Mouse (Mus musculus): ENCODE data around the gene Cemip2.
A peak's percentile ranks its signal among the peaks of the same experiment; 100 is the strongest.

Gene Cemip2

DNA sequence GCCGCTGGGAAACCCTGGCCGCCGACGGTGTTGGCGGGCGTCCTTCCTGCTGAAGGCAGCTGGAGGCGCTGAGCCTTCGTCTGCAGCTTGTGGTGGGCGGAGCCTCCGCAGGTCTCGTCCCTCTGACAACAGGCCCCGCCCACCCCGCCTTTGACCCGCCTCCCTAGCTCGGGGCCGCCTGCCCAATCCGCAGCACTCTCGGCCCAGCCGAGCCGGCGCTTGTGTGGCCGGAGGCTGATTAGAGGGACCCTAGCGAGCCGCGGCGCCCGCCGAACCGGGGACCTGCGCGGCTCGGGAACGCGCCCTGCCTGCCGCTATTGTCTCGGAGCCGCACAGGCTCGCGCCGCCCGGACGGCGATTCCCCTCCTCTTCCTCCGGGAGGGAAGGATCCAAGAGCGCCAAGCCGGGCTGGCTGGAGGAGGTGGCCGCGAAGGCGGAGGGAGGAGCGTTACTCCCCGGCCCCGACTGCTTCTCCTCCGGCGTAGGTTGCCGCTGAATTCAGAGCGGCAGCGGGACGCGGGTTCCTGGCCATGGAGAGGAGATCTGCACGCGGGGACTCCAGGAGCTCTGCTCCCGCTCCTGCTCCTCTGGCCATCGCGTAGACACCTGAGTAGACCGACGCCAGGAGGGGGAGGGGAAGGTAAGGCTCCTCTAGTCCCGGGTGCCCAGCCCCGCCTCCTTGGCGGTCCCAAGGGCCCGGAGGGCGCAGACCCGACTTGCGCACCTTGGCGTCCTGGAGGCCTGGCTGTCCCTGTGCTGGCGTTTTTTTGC, at the start of gene Cemip2:
Gene Cemip2 (plus strand): TSS at position 196 of the 771 bp plus-strand sequence.
- peak; percentile 97 for DNase-seq

- DNase-seq = no peak
These were observed 49.8 kb upstream of the Cemip2 start for GRCm38 (mm10) chr19:21728342-21728741.

GRCm38 (mm10) chr19:21731887-21732286, 46.3 kb upstream of the Cemip2 start:
- DNase-seq = no peak

DNA sequence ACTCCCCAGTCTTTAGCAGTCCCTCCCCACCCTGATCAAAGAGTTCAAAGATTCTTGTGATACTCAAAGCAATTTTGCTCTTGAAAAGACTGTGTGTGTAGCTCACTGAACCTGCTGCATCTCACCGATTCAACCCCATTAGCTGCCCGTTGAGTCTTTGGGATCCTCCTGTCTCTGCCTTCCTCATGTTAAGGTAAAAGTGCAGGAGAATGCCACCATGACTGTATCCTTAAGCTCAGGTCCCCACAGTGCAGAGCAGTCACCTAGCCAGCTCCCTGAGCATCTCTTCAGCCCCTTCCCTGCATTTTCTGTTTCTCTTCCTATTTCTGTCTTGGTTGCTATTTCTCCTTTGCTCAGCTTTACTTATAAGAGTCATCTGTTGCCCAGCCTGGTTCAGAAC, 45.0 kb upstream of the Cemip2 start:
- no peak for DNase-seq

DNA sequence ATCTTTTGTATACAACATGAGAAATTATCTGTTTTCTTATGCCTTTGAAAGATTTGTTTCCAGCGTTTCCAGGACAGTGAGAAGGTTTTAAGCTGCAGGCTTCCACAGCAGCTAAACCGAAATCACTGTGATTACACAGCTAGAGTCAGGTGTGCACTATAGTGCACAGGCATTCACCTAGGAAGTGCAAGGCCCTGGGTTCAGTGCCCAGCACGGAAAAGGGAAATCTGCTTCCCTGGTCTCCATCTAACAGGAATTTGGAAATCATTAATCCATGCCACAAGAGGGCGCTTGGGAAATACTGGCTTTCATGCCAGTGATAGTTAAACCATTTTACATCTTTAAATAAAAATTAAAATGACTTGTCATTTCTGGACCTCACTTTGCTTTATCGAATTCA, 44.0 kb upstream of the Cemip2 start:
- peak; percentile 54 for DNase-seq

DNA sequence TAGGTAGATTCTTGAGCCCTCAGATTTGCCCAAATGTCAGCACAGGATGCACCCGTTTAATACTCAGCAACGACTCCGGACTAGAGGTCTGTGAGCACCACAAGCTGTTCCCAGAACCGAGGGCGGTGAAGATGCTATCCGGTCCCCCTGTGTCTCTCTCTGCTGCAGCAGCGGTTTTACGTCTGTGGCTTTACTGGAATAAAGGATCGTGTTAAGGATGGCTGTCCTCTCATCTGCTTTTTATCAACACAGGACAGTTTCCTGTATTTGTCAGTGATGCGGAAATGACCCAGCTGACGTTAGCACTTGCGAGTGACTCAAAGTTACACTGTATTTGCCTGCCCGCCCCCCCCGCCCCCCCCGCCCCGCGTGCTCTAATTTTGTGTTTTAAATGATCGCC, 40.7 kb upstream of the Cemip2 start:
- DNase-seq = peak; percentile 47

DNA sequence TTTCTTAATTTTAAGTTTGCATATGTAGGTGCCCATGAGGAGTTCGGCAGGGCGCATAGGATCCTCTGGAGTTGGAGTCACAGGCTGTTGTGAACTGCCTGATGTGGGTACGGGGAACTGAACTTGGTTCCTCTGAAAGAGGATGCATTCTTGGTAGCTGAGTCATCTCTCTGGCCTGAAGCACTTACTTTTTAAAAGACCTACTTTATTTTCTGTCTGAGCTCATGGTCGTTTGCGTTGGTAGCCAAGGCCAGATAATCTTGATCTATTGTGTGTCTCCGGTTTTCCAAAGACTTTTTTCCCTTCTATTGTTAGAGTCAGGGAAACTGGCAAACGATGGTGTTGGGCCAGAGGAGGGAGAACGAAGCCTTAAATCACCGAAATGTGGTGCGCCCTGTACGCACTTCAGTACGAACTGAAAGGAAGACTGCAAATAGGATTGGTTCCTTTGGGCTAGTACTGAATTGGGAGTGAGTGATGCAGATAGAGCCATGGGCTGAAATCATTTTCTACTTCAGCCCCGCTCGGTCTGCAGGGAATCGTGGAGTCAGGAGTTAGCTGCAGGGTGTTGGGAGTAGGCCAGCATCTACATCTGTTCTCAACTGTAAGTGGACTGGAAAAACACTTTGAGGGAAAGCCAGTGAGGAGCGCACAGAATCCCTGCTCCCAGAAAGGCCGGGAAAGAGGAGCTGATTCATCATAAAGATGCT, 40.1 kb upstream of the Cemip2 start:
- DNase-seq = peak; percentile 58

DNA sequence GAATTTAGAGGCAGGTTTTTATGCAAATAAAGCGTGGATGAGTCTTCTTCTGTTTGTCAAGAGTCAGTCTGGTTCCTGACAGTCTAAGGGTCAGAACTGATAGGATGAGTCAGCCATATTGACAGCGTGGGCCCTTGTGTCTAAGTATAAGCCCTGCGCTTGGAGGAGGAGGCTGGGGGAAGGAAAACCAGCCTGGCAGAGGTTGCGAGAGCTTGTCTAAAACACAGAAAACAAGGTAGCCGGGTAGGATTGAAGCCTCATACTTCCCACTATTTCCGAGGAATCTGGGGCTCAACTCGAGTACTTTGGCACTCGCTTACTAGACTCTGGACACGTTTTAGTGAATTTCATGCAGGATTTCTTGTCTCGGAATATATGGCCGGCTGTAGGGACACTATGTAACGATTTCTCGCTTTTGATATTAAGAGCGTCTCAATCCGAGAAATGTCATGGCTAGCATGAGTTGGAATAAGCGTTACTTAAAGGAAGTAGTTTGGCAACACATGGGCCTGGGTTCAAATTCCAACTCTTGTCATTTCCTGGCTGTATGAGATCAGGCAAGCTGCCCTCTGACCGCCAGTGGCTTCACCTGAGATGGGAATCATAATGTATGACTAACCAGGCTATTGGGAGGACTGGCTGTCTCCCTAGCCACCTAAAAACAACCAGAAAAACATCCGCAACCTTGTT, 39.4 kb upstream of the Cemip2 start:
- peak; percentile 5 for DNase-seq

- DNase-seq = no peak
These were observed 36.0 kb upstream of the Cemip2 start for GRCm38 (mm10) chr19:21742138-21742537.

DNA sequence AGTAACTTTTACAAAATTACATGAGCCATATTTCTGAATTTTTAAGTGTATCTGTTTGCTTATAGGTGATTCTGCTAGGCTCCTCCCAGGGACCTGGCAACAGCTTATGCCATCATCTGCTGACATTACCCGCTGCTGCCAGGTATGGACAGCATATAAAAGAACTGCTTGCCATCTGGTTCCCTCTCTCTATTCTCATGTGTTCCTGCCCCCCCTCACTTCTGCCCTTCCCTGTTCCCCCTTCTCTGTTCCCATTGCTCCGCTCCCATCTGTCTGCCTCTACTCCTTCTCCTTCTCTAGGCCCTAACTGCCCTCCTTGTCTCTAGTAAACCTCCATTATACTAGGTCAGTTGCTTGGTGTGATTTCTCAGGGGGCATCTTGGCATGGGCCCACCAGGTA, 32.6 kb upstream of the Cemip2 start:
- DNase-seq = no peak

DNA sequence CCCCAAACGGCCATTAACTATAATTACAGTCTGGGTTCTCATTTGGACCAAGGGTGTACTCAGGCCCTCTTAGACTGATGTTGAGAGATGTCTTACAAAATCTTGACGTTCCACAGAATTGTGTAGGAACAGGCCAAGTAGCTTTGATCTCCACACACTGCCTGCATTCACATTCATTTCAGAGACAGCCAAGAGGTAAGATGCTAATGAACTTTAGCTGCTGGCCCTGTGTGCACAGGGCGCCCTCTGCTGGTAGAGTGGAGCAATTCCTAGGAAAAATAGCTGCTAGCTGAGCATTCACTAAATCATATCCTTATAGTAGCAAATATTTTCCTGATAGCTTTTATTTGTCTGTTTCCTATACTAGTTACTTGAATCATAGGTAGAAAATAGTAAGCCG, 30.8 kb upstream of the Cemip2 start:
- DNase-seq = peak; percentile 67

DNA sequence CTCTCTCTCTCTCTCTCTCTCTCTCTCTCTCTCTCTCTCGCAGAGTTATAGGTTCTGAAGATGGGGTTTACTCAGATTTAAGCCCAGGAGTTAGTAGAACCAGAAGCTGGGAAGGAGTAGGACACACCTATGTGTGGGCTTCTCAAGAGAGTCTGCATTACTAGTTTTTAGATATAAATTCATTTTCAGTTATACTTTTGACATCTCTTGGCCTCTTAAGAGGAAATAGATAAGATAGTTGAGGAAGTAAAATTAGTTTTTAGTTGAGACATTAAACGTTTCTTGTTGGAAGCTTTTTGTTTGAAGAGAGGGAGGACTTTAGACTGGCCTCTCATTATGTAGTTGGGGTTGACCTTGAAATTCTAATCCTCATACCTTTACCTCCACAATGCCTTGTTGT, 28.0 kb upstream of the Cemip2 start:
- DNase-seq = no peak

DNA sequence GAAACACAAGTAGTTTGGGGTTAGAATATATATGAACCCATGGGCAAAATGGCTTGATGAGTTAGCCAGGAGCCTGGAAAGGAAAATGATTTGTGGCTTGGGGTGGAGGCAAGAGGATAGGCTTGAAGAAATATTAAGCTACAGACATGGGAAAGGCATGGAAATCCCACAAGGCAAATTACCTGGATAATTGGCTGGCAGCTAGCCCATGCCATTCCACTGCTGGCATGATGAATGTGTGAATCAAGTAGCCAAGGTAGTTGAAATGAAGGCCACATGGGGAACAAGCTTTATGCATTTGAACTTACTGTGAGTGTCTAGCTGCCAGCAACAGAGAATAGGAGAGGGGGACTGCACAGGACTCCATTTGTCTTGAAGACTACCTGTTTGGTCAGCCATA, 16.5 kb upstream of the Cemip2 start:
- no peak for DNase-seq

DNA sequence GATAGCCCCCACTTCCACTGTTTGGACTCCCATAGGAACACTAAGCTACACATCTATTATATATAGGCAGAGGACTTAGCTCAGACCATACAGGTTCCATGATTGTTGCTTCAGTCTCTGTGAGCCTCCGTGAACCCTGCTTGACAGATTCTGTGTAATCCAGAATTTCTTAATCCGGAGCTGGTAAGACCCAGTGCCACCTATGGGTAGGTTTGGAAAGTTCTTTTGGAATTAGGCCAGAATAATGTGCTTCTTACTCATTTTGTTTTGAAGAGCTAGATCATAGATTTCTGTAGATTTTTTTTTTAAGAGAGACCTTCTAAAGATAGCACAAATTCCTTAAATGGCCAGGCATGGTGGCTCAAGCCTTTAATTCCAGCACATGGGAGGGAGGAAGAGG, 14.1 kb upstream of the Cemip2 start:
- no peak for DNase-seq

DNA sequence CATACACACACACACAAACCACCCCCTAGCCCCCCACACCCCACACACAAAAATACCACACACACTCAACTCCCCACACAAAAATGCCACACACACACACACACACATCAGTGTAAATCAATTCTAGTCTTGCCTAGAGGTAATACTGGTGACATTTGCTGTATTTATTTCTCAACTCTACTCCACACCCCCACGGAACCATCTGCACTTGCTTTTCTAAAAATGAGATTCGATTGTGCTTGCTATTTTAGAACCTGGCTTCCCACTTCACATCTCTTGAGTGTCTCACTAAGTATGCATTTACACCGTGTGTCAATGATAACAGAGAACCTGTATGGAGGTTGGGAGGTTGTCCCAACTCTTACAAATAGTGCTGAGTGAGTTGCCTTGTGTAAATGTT, 13.4 kb upstream of the Cemip2 start:
- no peak for DNase-seq

GRCm38 (mm10) chr19:21767500-21768045, 10.6 kb upstream of the Cemip2 start:
- DNase-seq = no peak

- DNase-seq = no peak
These were observed 8.3 kb upstream of the Cemip2 start for GRCm38 (mm10) chr19:21769796-21770195.

- no peak for DNase-seq
These were observed 6.6 kb upstream of the Cemip2 start for GRCm38 (mm10) chr19:21771586-21771985.

DNA sequence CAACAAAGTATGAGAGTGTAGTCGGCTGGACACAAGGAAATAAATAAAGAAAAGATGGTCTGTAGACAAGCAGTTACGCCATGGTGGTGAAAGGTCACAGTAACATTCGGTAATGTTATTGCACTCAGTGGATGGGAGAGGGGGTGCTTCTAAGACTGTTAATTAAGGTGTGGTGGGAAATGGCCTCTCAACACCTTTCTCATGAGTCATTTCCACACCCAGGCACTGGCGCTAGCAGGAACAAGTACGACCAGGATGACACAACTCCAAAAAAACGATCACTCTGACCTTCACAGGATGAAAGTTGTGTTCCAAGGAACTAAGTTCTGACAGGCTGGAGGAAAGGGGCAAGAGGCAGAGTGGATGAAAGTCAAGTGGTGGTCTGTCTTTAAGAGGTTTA, 4.5 kb upstream of the Cemip2 start:
- no peak for DNase-seq

GRCm38 (mm10) chr19:21775629-21776028, 2.5 kb upstream of the Cemip2 start:
- DNase-seq = no peak

GRCm38 (mm10) chr19:21776671-21777070, 1.5 kb upstream of the Cemip2 start:
- no peak for DNase-seq

DNA sequence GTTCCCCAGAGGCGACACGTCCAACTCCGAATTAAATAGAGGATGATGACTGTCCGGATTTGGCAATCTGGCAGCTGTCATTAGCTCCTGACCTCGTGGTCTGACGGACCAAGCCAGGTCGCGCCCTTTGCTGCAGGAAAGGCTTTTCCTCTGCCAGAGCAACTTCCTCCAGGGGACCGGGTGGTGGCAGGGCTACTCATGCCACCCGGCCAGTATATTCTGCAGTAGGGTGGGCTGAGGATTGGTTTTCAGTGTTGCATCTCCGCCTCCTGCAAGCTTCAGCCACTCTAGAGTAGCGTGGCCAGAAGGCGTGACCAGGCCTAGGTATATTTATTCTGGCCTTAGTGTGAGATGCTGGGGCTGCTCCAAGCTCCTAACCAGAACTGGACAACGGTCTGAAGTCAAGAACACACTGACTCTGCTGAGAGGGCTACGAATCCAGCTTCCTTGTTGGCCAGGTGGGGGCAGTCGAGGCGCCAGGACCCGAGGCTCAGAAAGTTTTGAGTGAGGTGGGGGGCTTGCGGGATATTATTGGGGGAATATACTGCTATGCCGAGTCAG, 891 bp upstream of the Cemip2 start:
- DNase-seq = peak; percentile 63

GRCm38 (mm10) chr19:21779106-21779505, 964 bp downstream of the Cemip2 start:
- no peak for DNase-seq
